Mouse (Mus musculus): Measurements from ENCODE around the gene Gm8159. TPM values are rescaled to one million over a fixed set of nuclear protein-coding genes. Genes with fewer than 3 reads are reported as not detected.
"Not testable (repeated sequence)": the region's sequence is repeated elsewhere in the genome, so short reads cannot be mapped to it uniquely, and the experiment has no call there.

The Gm8159 gene
- 1 to 10 TPM; 1.0 to 1.2 TPM for total RNA-seq (2021)

GRCm38 (mm10) chr14:4632052-4632451, at the start of gene Gm8159:
Gene Gm8159 (plus strand): TSS chr14:4632352.
- intact Hi-C loops (cut with DNase I); DNase-seq: not testable (repeated sequence)

DNA sequence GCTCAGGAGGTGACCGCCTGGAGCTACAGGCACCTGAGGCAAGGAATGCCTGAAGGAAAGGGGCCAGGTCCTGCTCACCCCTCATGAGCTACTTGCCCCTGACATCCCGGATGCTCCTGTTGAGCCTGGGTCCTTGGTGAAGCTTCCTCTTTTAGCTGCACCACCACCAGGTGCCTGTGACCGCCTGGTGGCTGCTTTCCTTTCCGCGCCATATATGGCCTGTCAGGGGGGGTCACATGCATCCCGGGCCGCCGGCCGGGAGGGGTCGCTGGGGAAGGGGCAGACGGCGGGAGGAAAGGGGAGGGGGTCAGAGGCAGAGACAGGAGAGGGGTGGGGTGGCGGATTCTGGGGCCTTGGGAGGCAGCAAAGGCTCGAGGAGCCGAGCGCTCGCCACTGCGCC, 17.2 kb downstream of the Gm8159 start:
- peak; percentile 3 for DNase-seq
- intact Hi-C loops (cut with DNase I), result not testable (repeated sequence)

GRCm38 (mm10) chr14:4650324-4650723, 18.2 kb downstream of the Gm8159 start:
- intact Hi-C loops (cut with DNase I), result not testable (repeated sequence)
- peak; percentile 47 for DNase-seq

DNA sequence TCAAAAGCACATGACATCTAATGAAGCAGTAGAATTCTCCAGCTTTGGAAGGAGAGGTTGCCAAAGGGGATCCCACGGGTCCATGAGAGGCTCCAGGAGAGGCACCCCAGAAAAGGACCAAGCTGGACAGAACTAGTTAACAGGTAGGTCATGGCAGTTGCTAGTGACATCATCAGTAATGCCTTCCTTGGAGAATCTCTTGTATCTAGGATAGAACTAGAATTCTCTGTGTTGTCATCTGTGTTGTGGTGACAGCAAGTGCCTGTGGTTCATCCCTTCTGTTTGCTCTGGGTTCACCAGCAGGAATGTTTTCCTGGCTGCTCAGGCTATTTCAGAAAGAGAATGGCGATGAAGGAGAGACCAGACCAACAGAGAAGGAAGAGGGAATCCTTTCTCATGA, 31.7 kb downstream of the Gm8159 start, which contains the start of gene Gm3239:
TSS of gene Gm3239 (plus strand) at position 301 of the 400 bp plus-strand sequence.
- intact Hi-C loops (cut with DNase I); DNase-seq: not testable (repeated sequence)

Other genes starting within 250 kb of the Gm8159 start
- not detected for gene Gm3159, start 234.8 kb upstream of the Gm8159 start, total RNA-seq (2021)
- 1 to 10 TPM; 5.4 to 7.8 TPM for gene Gm3164, start 216.9 kb upstream of the Gm8159 start, total RNA-seq (2021)
- gene Gm3173, start 201.4 kb upstream of the Gm8159 start, total RNA-seq (2021), result 1 to 10 TPM; 3.2 to 3.7 TPM
- gene Gm3182, start 150.6 kb upstream of the Gm8159 start, total RNA-seq (2021), result not detected
- gene Gm3047, start 76.9 kb upstream of the Gm8159 start, total RNA-seq (2021), result not detected
- gene Gm3239, start 31.8 kb downstream of the Gm8159 start, total RNA-seq (2021), result 1 to 10 TPM in 1 of 2 experiments, under 1 TPM in 1; 0.66 to 1.0 TPM
- gene Gm7876, start 76.9 kb downstream of the Gm8159 start, total RNA-seq (2021), result under 1 TPM; 0.52 TPM
- gene Gm3252, start 94.4 kb downstream of the Gm8159 start, total RNA-seq (2021), result 1 to 10 TPM; 2.5 to 2.6 TPM
- gene Gm9602, start 144.0 kb downstream of the Gm8159 start, total RNA-seq (2021), result not detected
- under 1 TPM in 1 of 2 experiments, not detected in 1; 0.44 TPM for gene Gm3269, start 205.8 kb downstream of the Gm8159 start, total RNA-seq (2021)
- 10 to 100 TPM; 35.8 to 36.1 TPM for gene Gm3264, start 223.2 kb downstream of the Gm8159 start, total RNA-seq (2021)